Mouse (Mus musculus): ENCODE data around the gene Gnb2. TPM values are rescaled to one million over a fixed set of nuclear protein-coding genes. Genes with fewer than 3 reads are reported as not detected.

Gene Gnb2
- polyA plus RNA-seq, 1 experiment from 2014 or later: 244 TPM

DNA sequence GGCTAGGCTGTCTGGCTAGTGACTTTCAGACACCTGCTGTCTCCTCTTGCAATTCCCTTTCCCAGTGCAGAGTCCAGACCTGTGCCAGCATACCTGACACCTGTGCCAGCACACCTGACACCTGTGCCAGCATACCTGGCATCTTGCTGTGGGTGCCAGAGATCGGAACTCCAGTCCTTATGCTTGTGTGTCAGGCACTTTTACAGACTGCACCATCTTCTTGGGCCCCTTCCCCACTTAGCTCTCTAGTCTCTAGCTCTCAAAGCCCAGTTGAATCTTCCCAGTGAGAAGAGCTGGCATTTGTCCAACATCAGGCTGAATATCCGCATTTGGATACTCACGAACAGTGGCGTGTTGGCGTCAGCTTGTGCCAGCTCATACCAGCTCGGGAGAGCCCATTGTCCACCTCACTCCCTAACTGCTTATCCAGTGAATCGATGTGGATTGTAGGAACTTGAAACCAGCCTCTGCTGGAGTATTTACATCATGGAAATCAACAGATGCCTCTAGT is 6.0 kb upstream of the Gnb2 start:
- no peak for ATAC-seq (replicated peaks; ENCODE audit: insufficient number of reproducible peaks, insufficient read depth, low FRiP score, low read depth)
- H3K4me2 ChIP-seq: no peak overlapping the region
- 25% methylated on average over 7 of the region's 7 CpGs for WGBS
- H3K4me1 ChIP-seq (replicated peaks): peaks cover 6% of the 10 kb centered on the region; the same call in 1 of the 2 replicates
- no peak overlapping the region for H3K4me3 ChIP-seq
- no peaks in the 10 kb centered on the region for H3K36me3 ChIP-seq
- H3K27ac ChIP-seq: no peak overlapping the region
- no peaks in the 10 kb centered on the region for H3K27me3 ChIP-seq
- no peak overlapping the region for H3K9ac ChIP-seq
- H3K9me3 ChIP-seq (replicated peaks): no peaks in the 10 kb centered on the region

GRCm38 (mm10) chr5:137537461-137537860 is 4.2 kb upstream of the Gnb2 start:
- no peak overlapping the region for H3K4me3 ChIP-seq
- H3K9me3 ChIP-seq (replicated peaks): no peaks in the 10 kb centered on the region
- WGBS: 59% methylated on average over 4 of the region's 4 CpGs

GRCm38 (mm10) chr5:137535318-137535717 is 2.0 kb upstream of the Gnb2 start:
- 75% methylated on average over 9 of the region's 9 CpGs for WGBS

More at GRCm38 (mm10) chr5:137537461-137537860, 4.2 kb upstream of the Gnb2 start:
- no peak overlapping the region for H3K4me2 ChIP-seq
- H3K27ac ChIP-seq: no peak overlapping the region
- H3K9ac ChIP-seq: no peak overlapping the region
- H3K4me1 ChIP-seq (replicated peaks): peaks cover 10% of the 10 kb centered on the region; the same call in 1 of the 2 replicates
- H3K36me3 ChIP-seq: no peaks in the 10 kb centered on the region
- no peak for ATAC-seq (replicated peaks; ENCODE audit: insufficient number of reproducible peaks, insufficient read depth, low FRiP score, low read depth)
- H3K27me3 ChIP-seq: no peaks in the 10 kb centered on the region

GRCm38 (mm10) chr5:137534762-137535161 is 1.5 kb upstream of the Gnb2 start:
- H3K9me3 ChIP-seq (replicated peaks): no peaks in the 10 kb centered on the region
- H3K27ac ChIP-seq: no peak overlapping the region
- H3K27me3 ChIP-seq: no peaks in the 10 kb centered on the region
- ATAC-seq (replicated peaks; ENCODE audit: insufficient number of reproducible peaks, insufficient read depth, low FRiP score, low read depth): no peak
- no peak overlapping the region for H3K9ac ChIP-seq
- H3K4me1 ChIP-seq (replicated peaks): peaks cover 25% of the 10 kb centered on the region
- H3K4me3 ChIP-seq: no peak overlapping the region
- no peak overlapping the region for H3K4me2 ChIP-seq
- H3K36me3 ChIP-seq: 0 out of 2 replicates have a peak, but pooled peaks cover under 1% of the 10 kb centered on the region
- WGBS: 88% methylated on average over 3 of the region's 3 CpGs

More at GRCm38 (mm10) chr5:137535318-137535717, 2.0 kb upstream of the Gnb2 start:
- Histone ChIP-seq H3K4me2 (no peak overlapping the region), H3K9me3 (replicated peaks) (no peaks in the 10 kb centered on the region), H3K27ac (no peak overlapping the region), H3K4me1 (replicated peaks) (peaks cover 19% of the 10 kb centered on the region), H3K9ac (no peak overlapping the region), H3K4me3 (no peak overlapping the region), H3K27me3 (no peaks in the 10 kb centered on the region), H3K36me3 (no peaks in the 10 kb centered on the region)
- ATAC-seq (replicated peaks; ENCODE audit: insufficient number of reproducible peaks, insufficient read depth, low FRiP score, low read depth): no peak

- WGBS: 0% methylated on average over 9 of the region's 12 CpGs
- H3K4me2 ChIP-seq: peak overlapping the region; percentile 91
- peak overlapping the region; percentile 87 for H3K9ac ChIP-seq
- peak overlapping the region; percentile 82 for H3K4me3 ChIP-seq
- peaks cover 20% of the 10 kb centered on the region for H3K36me3 ChIP-seq
- no peaks in the 10 kb centered on the region for H3K9me3 ChIP-seq (replicated peaks)
- H3K27ac ChIP-seq: peak overlapping the region; percentile 94
- ATAC-seq (replicated peaks; ENCODE audit: insufficient number of reproducible peaks, insufficient read depth, low FRiP score, low read depth): peak; percentile 2; the same call in 1 of the 2 replicates
- no peaks in the 10 kb centered on the region for H3K27me3 ChIP-seq
- peaks cover 35% of the 10 kb centered on the region for H3K4me1 ChIP-seq (replicated peaks)
Observed at GRCm38 (mm10) chr5:137532808-137533116, 548 bp downstream of the Gnb2 start.

DNA sequence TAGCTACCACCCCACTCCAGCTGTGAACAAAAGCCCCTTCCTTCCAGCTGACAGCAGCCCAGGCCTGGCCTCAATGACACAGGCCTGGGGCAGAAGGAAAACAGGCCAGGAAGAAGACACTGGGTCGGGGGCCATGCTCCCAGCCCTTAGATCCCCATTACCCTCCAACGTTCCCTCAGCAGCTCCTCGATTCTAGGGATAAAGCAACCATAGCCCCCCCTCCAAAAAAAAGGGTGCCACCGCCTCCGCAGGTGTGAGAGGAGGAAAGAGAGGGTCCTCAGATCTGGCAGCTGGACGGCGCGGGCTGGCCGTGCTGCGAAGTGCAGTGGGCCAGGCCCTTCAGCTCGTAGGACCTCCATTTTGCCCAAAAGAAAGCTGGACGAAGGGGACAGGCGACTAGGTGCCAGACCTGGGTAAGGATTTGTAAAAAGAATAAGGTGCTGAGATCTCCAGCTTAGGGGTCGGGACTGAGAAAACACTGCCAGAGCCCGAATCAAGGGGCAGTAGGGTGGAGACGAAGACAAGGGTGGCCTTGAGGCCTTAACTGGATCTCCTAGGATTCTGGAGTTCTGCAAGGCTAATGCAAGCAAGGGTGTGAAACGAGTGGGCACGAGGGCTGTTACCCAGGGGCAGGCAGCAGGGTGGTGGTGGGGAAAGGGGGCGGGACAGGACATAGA is 1.0 kb downstream of the Gnb2 start:
- H3K9me3 ChIP-seq (replicated peaks): no peaks in the 10 kb centered on the region
- no peak for ATAC-seq (replicated peaks; ENCODE audit: insufficient number of reproducible peaks, insufficient read depth, low FRiP score, low read depth)

DNA sequence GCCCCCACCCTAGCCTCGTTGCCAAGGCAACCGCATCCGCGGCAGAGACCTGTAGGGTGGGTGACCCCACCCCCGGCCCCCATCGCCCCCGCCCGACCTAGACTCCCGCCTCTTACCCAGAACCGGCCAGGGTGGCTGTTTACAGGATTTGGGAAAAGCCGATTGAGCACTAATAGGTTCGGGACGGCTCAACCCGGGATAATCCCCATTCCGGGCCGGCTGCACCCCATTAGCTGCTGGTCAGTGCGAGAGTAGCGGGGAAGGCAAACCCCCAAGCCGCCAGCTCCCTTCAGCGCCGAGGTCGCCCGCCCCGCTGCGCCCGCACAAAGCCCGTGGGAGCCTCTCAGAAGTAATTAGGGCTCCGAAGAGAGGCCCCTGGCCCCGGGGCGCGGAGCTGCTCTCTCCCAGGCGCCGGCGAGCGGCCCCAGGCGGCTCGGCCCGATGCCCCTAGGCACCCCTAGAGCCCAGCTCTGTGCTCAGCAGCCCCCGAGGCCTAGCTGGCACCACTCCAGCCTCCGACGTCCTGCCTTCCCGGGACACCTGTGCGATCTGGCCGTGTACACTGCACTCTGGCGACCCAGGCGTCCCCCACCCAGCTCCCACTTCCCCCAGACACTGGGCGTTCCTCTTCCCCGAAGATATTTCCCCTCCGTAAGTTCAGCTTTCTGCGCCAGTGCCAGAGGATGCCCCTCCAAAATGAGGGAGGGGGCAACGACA is 1.7 kb downstream of the Gnb2 start:
- Histone ChIP-seq H3K4me1 (replicated peaks) (peaks cover 40% of the 10 kb centered on the region), H3K9me3 (replicated peaks) (no peaks in the 10 kb centered on the region), H3K27me3 (no peaks in the 10 kb centered on the region), H3K36me3 (peaks cover 29% of the 10 kb centered on the region), H3K9ac (peak overlapping the region; percentile 87), H3K27ac (peak overlapping the region; percentile 94), H3K4me2 (peak overlapping the region; percentile 91), H3K4me3 (peak overlapping the region; percentile 82)
- peak; percentile 2; the same call in 1 of the 2 replicates for ATAC-seq (replicated peaks; ENCODE audit: insufficient number of reproducible peaks, insufficient read depth, low FRiP score, low read depth)
- WGBS: under 1% methylated on average over 51 of the region's 51 CpGs

More for the DNA sequence above, 1.0 kb downstream of the Gnb2 start:
- Histone ChIP-seq H3K9ac (peak overlapping the region; percentile 87), H3K4me2 (peak overlapping the region; percentile 91), H3K4me3 (peak overlapping the region; percentile 82), H3K27ac (peak overlapping the region; percentile 94), H3K27me3 (no peaks in the 10 kb centered on the region), H3K36me3 (peaks cover 25% of the 10 kb centered on the region), H3K4me1 (replicated peaks) (peaks cover 37% of the 10 kb centered on the region)
- whole genome bisulfite sequencing: 0% methylated on average over 19 of the region's 19 CpGs

GRCm38 (mm10) chr5:137530588-137531413 is 2.5 kb downstream of the Gnb2 start:
- H3K27ac ChIP-seq: peak overlapping the region; percentile 94
- no peaks in the 10 kb centered on the region for H3K27me3 ChIP-seq
- no peaks in the 10 kb centered on the region for H3K9me3 ChIP-seq (replicated peaks)
- peak overlapping the region; percentile 87 for H3K9ac ChIP-seq
- peaks cover 46% of the 10 kb centered on the region for H3K4me1 ChIP-seq (replicated peaks)
- peak overlapping the region; percentile 91 for H3K4me2 ChIP-seq
- peaks cover 35% of the 10 kb centered on the region for H3K36me3 ChIP-seq
- WGBS: under 1% methylated on average over 46 of the region's 46 CpGs
- H3K4me3 ChIP-seq: peak overlapping the region; percentile 82
- ATAC-seq (replicated peaks; ENCODE audit: insufficient number of reproducible peaks, insufficient read depth, low FRiP score, low read depth): peak; percentile 38

GRCm38 (mm10) chr5:137530075-137530474 is 3.2 kb downstream of the Gnb2 start:
- H3K36me3 ChIP-seq: peaks cover 42% of the 10 kb centered on the region
- peak overlapping the region; percentile 91 for H3K4me2 ChIP-seq
- H3K4me1 ChIP-seq (replicated peaks): peaks cover 51% of the 10 kb centered on the region
- no peak for ATAC-seq (replicated peaks; ENCODE audit: insufficient number of reproducible peaks, insufficient read depth, low FRiP score, low read depth)
- H3K27ac ChIP-seq: peak overlapping the region; percentile 94
- WGBS: 79% methylated on average over 8 of the region's 8 CpGs
- no peaks in the 10 kb centered on the region for H3K27me3 ChIP-seq
- no peaks in the 10 kb centered on the region for H3K9me3 ChIP-seq (replicated peaks)
- peak overlapping the region; percentile 87; the same call in 1 of the 2 replicates for H3K9ac ChIP-seq
- peak overlapping the region; percentile 82 for H3K4me3 ChIP-seq

GRCm38 (mm10) chr5:137529221-137529995 is 3.9 kb downstream of the Gnb2 start:
- ATAC-seq (replicated peaks; ENCODE audit: insufficient number of reproducible peaks, insufficient read depth, low FRiP score, low read depth): no peak
- Histone ChIP-seq H3K4me2 (peak overlapping the region; percentile 91), H3K27me3 (no peaks in the 10 kb centered on the region), H3K4me3 (no peak overlapping the region), H3K4me1 (replicated peaks) (peaks cover 51% of the 10 kb centered on the region), H3K9ac (no peak overlapping the region), H3K9me3 (replicated peaks) (no peaks in the 10 kb centered on the region), H3K27ac (peak overlapping the region; percentile 94; the same call in 1 of the 2 replicates), H3K36me3 (peaks cover 49% of the 10 kb centered on the region)
- WGBS: 78% methylated on average over 15 of the region's 15 CpGs
